ENCODE assay signal across 8 mouse cellular contexts in genomic region chr4:136172542-136173209, GRCm38 (mm10). TPM values are rescaled to one million over a fixed set of nuclear protein-coding genes. Genes with fewer than 3 reads are reported as not detected.
A peak's percentile ranks its signal among the peaks of the same experiment; 100 is the strongest.
DNase-seq lines count a peak whose midpoint lies in the region; ATAC-seq and TF ChIP-seq lines count a peak whose summit lies in the region.

No protein-coding gene starts in this region.

- 0 out of 2 replicates have a peak overlapping the region, but pooled peaks have one; percentile 17 for H3K27ac ChIP-seq in ES-E14 (ENCODE audit: insufficient read depth, low read depth, low read length, poor library complexity, severe bottlenecking)
- no peak overlapping the region for H3K27ac ChIP-seq in embryonic fibroblast, embryonic 13.5 days (ENCODE audit: insufficient read depth, low read length)
- H3K27ac ChIP-seq in hindbrain, embryonic 11.5 days (ENCODE audit: low read depth, low read length) = peak overlapping the region; percentile 45; the same call in 1 of the 2 replicates
- peak overlapping the region; percentile 71 for H3K27ac ChIP-seq in limb, embryonic 14.5 days (replicated peaks; ENCODE audit: low read depth, low read length)
- H3K27ac ChIP-seq in midbrain, embryonic 13.5 days = no peak overlapping the region

- ATAC-seq in hindbrain, embryonic 11.5 days (ENCODE audit: low FRiP score) = peak; percentile 39
- ATAC-seq in limb, embryonic 14.5 days (ENCODE audit: low FRiP score, low read depth) = peak; percentile 32; the same call in 1 of the 2 replicates
- peak; percentile 47 for ATAC-seq in midbrain, embryonic 13.5 days

- no peak for TF ChIP-seq CTCF in embryonic fibroblast, embryonic 13.5 days (IDR thresholded peaks at IDR 0.05; ENCODE audit: borderline replicate concordance, insufficient read depth, low read length)

- H3K36me3 ChIP-seq in ES-E14 (ENCODE audit: control insufficient read depth, insufficient read depth, low read length, poor library complexity, severe bottlenecking) = no peaks in the 10 kb centered on the region; the same call in 1 of the 2 replicates
- no peaks in the 10 kb centered on the region for H3K36me3 ChIP-seq in hindbrain, embryonic 11.5 days (ENCODE audit: control insufficient read depth, insufficient read depth, low read length)
- H3K36me3 ChIP-seq in limb, embryonic 14.5 days (ENCODE audit: control insufficient read depth, insufficient read depth, low read length) = no peaks in the 10 kb centered on the region
- H3K36me3 ChIP-seq in midbrain, embryonic 13.5 days = no peaks in the 10 kb centered on the region

- in situ Hi-C loops in ES-E14 (cut with MboI; ENCODE audit: low sequenced_read_pairs in 2 of 2, unreplicated experiment in 2 of 2) = no loop called here

- peak; percentile 80 for DNase-seq in 3134 (ENCODE audit: extremely low read depth, insufficient read length, low spot score)
- no peak for DNase-seq in ES-E14 (ENCODE audit: low read depth, low spot score)
- peak; percentile 62 for DNase-seq in hindbrain, embryonic 11.5 days (ENCODE audit: low spot score)
- DNase-seq in limb, embryonic 14.5 days (ENCODE audit: low spot score) = peak; percentile 45
- peak; percentile 53 for DNase-seq in testis, postnatal 14 days (ENCODE audit: low spot score)
- no peak for DNase-seq in right cerebral cortex, adult 2 months (ENCODE audit: low spot score in 2 of 2)

- H3K4me3 ChIP-seq in ES-E14 (ENCODE audit: insufficient read depth in 1 of 2, low read depth in 1 of 2, low read length in 2 of 2, poor library complexity in 1 of 2, severe bottlenecking in 1 of 2) = peak overlapping the region; percentile 60 to 79
- H3K4me3 ChIP-seq in embryonic fibroblast, embryonic 13.5 days (ENCODE audit: insufficient read depth, low read length) = peak overlapping the region; percentile 72
- H3K4me3 ChIP-seq in hindbrain, embryonic 11.5 days (ENCODE audit: low read depth, low read length) = peak overlapping the region; percentile 61
- peak overlapping the region; percentile 72 for H3K4me3 ChIP-seq in limb, embryonic 14.5 days (replicated peaks; ENCODE audit: low read length)
- H3K4me3 ChIP-seq in midbrain, embryonic 13.5 days (replicated peaks) = peak overlapping the region; percentile 71

- peak overlapping the region; percentile 95 for H3K4me2 ChIP-seq in hindbrain, embryonic 11.5 days (replicated peaks; ENCODE audit: low read depth, low read length)
- peak overlapping the region; percentile 100 for H3K4me2 ChIP-seq in limb, embryonic 14.5 days (replicated peaks; ENCODE audit: low read depth, low read length, severe bottlenecking)
- H3K4me2 ChIP-seq in midbrain, embryonic 13.5 days (replicated peaks) = peak overlapping the region; percentile 100

- H3K9ac ChIP-seq in ES-E14 (ENCODE audit: insufficient read depth, low read depth, low read length, poor library complexity, severe bottlenecking) = peak overlapping the region; percentile 75
- H3K9ac ChIP-seq in hindbrain, embryonic 11.5 days (ENCODE audit: low read depth, low read length) = peak overlapping the region; percentile 79
- peak overlapping the region; percentile 61 for H3K9ac ChIP-seq in limb, embryonic 14.5 days (ENCODE audit: low read depth, low read length, severe bottlenecking)
- peak overlapping the region; percentile 74 for H3K9ac ChIP-seq in midbrain, embryonic 13.5 days (replicated peaks)

- H3K4me1 ChIP-seq in ES-E14 (ENCODE audit: control insufficient read depth in 2 of 2, insufficient read depth in 2 of 2, low read length in 2 of 2, poor library complexity in 1 of 2) = peaks cover 2 to 34% of the 10 kb centered on the region in 2 experiments; a peak in 3 of 4 replicates
- 0 out of 2 replicates have a peak, but pooled peaks cover 4% of the 10 kb centered on the region for H3K4me1 ChIP-seq in embryonic fibroblast, embryonic 13.5 days (ENCODE audit: control insufficient read depth, insufficient read depth, low read length)
- H3K4me1 ChIP-seq in hindbrain, embryonic 11.5 days (replicated peaks; ENCODE audit: control insufficient read depth, insufficient read depth, low read length) = peaks cover 4% of the 10 kb centered on the region
- peaks cover 30% of the 10 kb centered on the region for H3K4me1 ChIP-seq in limb, embryonic 14.5 days (ENCODE audit: control insufficient read depth, insufficient read depth, low read length)
- peaks cover 50% of the 10 kb centered on the region for H3K4me1 ChIP-seq in midbrain, embryonic 13.5 days (replicated peaks)

- H3K27me3 ChIP-seq in hindbrain, embryonic 11.5 days (ENCODE audit: control insufficient read depth, insufficient read depth, low read length) = no peaks in the 10 kb centered on the region
- H3K27me3 ChIP-seq in limb, embryonic 14.5 days (ENCODE audit: control insufficient read depth, insufficient read depth, low read length) = no peaks in the 10 kb centered on the region
- peaks cover 5% of the 10 kb centered on the region; the same call in 1 of the 2 replicates for H3K27me3 ChIP-seq in midbrain, embryonic 13.5 days

- no peak for TF ChIP-seq POLR2A in embryonic fibroblast, embryonic 13.5 days (IDR thresholded peaks at IDR 0.05; ENCODE audit: low read depth, low read length)
- no peak for TF ChIP-seq POLR2A in limb, embryonic 14.5 days (IDR thresholded peaks at IDR 0.05; ENCODE audit: borderline replicate concordance, extremely low read depth, insufficient read depth, insufficient read length)

- no peaks in the 10 kb centered on the region for H3K9me3 ChIP-seq in ES-E14 (ENCODE audit: control insufficient read depth, insufficient read depth, low read depth, low read length)
- no peaks in the 10 kb centered on the region for H3K9me3 ChIP-seq in hindbrain, embryonic 11.5 days (ENCODE audit: control insufficient read depth, low read length)
- H3K9me3 ChIP-seq in limb, embryonic 14.5 days (ENCODE audit: control insufficient read depth, low read length) = no peaks in the 10 kb centered on the region
- no peaks in the 10 kb centered on the region for H3K9me3 ChIP-seq in midbrain, embryonic 13.5 days

- under 1% methylated on average over 62 of the region's 67 CpGs for WGBS in hindbrain, embryonic 11.5 days
- 1% methylated on average over 45 of the region's 67 CpGs for WGBS in limb, embryonic 14.5 days
- under 1% methylated on average over 67 of the region's 67 CpGs for WGBS in midbrain, embryonic 13.5 days

TF ChIP-seq in ES-E14, 5 proteins besides CTCF, POLR2A, EP300 and RAD21:
- TF ChIP-seq ZNF384 (IDR thresholded peaks at IDR 0.05; ENCODE audit: low read depth, low read length) (no peak), ZC3H11A (IDR thresholded peaks at IDR 0.05; ENCODE audit: borderline replicate concordance, low read depth, low read length) (no peak), MAFK (IDR thresholded peaks at IDR 0.05; ENCODE audit: insufficient read depth, low read depth, low read length) (no peak), CHD2 (IDR thresholded peaks at IDR 0.05; ENCODE audit: low read depth, low read length) (no peak), HCFC1 (IDR thresholded peaks at IDR 0.05; ENCODE audit: borderline replicate concordance, insufficient read depth, low read length) (no peak)

RNA-seq across cellular contexts. Expression of gene E2f2, which starts 0.5 kb away (rescaled TPM):
- total RNA-seq in ES-E14 (2012; rRNA removed) = 7.5 and 9.8 TPM in 2 replicates
- 0.78 and 1.1 TPM in 2 replicates for polyA plus RNA-seq in embryonic fibroblast, embryonic 13.5 days (2011; ENCODE audit: insufficient read length, low read depth, missing spikeins)
- polyA plus RNA-seq in hindbrain, embryonic 11.5 days (2014; fragmentation: Nextera tagmentation; extraction: Ambion mirVana) = 5.5 and 6.2 TPM in 2 replicates
- 8.9 and 9.4 TPM in 2 replicates for polyA plus RNA-seq in limb, embryonic 14.5 days (2012; rRNA removed)
- 5.9 and 6.8 TPM in 2 replicates for polyA plus RNA-seq in limb, embryonic 14.5 days (2014; fragmentation: Nextera tagmentation; extraction: Ambion mirVana)
- polyA plus RNA-seq in midbrain, embryonic 13.5 days (2015; fragmentation: Nextera tagmentation; extraction: Ambion mirVana) = 3.8 and 4.0 TPM in 2 replicates

RNA-seq across cellular contexts. Expression of gene Id3, which starts 29.4 kb away (rescaled TPM):
- total RNA-seq in ES-E14 (2012; rRNA removed) = 78.8 and 126 TPM in 2 replicates
- 201 and 239 TPM in 2 replicates for polyA plus RNA-seq in embryonic fibroblast, embryonic 13.5 days (2011; ENCODE audit: insufficient read length, low read depth, missing spikeins)
- polyA plus RNA-seq in hindbrain, embryonic 11.5 days (2014; fragmentation: Nextera tagmentation; extraction: Ambion mirVana) = 453 and 482 TPM in 2 replicates
- polyA plus RNA-seq in limb, embryonic 14.5 days (2012; rRNA removed) = 417 and 561 TPM in 2 replicates
- polyA plus RNA-seq in limb, embryonic 14.5 days (2014; fragmentation: Nextera tagmentation; extraction: Ambion mirVana) = 500 and 565 TPM in 2 replicates
- polyA plus RNA-seq in midbrain, embryonic 13.5 days (2015; fragmentation: Nextera tagmentation; extraction: Ambion mirVana) = 175 and 214 TPM in 2 replicates

RNA-seq across cellular contexts. Expression of gene Asap3, which starts 33.5 kb away (rescaled TPM):
- 4.7 and 8.1 TPM in 2 replicates for total RNA-seq in ES-E14 (2012; rRNA removed)
- 7.0 and 8.5 TPM in 2 replicates for polyA plus RNA-seq in embryonic fibroblast, embryonic 13.5 days (2011; ENCODE audit: insufficient read length, low read depth, missing spikeins)
- polyA plus RNA-seq in hindbrain, embryonic 11.5 days (2014; fragmentation: Nextera tagmentation; extraction: Ambion mirVana) = 2.5 and 3.3 TPM in 2 replicates
- polyA plus RNA-seq in limb, embryonic 14.5 days (2012; rRNA removed) = 22.9 and 26.6 TPM in 2 replicates
- 12.0 and 14.6 TPM in 2 replicates for polyA plus RNA-seq in limb, embryonic 14.5 days (2014; fragmentation: Nextera tagmentation; extraction: Ambion mirVana)
- polyA plus RNA-seq in midbrain, embryonic 13.5 days (2015; fragmentation: Nextera tagmentation; extraction: Ambion mirVana) = 3.9 and 4.5 TPM in 2 replicates

Comparison
In these comparisons a context has a peak if more than half of its experiments do, and no peak if none do; other contexts are left out.
1. DNase-seq: peak in 3134 (single experiment), hindbrain, embryonic 11.5 days (single experiment), limb, embryonic 14.5 days (single experiment) and testis, postnatal 14 days (single experiment); none in ES-E14 (single experiment) and right cerebral cortex, adult 2 months (0 of 2).
2. H3K27ac ChIP-seq: peak in ES-E14 (single experiment), hindbrain, embryonic 11.5 days (single experiment) and limb, embryonic 14.5 days (single experiment); none in embryonic fibroblast, embryonic 13.5 days (single experiment) and midbrain, embryonic 13.5 days (single experiment).
3. Peak in every context shown above with its lines, with median percentiles within 50 percentile points of each other: H3K4me3 ChIP-seq, H3K9ac ChIP-seq, ATAC-seq and H3K4me2 ChIP-seq.